Mouse (Mus musculus): Measurements from ENCODE around the gene Gm29666. TPM values are rescaled to one million over a fixed set of nuclear protein-coding genes. Genes with fewer than 3 reads are reported as not detected.
"Not testable (repeated sequence)": the region's sequence is repeated elsewhere in the genome, so short reads cannot be mapped to it uniquely, and the experiment has no call there.

Gene Gm29666
- polyA plus RNA-seq, 1 experiment from 2014 or later = 0.87 TPM

DNA sequence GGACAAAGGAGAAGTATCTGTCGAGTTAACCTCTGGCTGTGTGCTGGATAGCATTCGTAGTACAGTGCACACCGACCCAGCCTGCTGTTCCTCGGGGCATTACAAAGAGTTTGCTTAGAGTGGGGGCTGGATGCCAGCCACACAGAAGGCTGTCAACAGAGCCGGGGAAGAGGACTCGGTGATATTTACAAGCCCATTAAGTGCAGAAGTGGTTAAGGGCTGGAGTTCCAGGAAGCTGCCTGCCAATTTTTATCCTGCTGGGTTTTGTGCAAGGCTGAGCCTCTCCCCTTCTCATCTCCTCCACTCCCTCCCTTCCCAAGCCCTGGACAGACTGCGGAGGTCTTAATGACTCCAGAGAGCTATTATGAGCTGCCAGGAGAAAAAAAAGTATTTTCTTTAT, 21.8 kb downstream of the Gm29666 start:
- no peak overlapping the region; the same call in 1 of the 2 replicates for H3K9ac ChIP-seq
- peak; percentile 89 for ATAC-seq (ENCODE audit: low read depth)
- no peaks in the 10 kb centered on the region for H3K36me3 ChIP-seq
- peak overlapping the region; percentile 78 for H3K27ac ChIP-seq (replicated peaks)
- H3K4me2 ChIP-seq = peak overlapping the region; percentile 25
- no peaks in the 10 kb centered on the region for H3K27me3 ChIP-seq
- WGBS = 22% methylated on average over 7 of the region's 7 CpGs
- H3K4me1 ChIP-seq (replicated peaks) = peaks cover 23% of the 10 kb centered on the region
- H3K9me3 ChIP-seq = peaks cover 3% of the 10 kb centered on the region; the same call in 1 of the 2 replicates
- no peak overlapping the region for H3K4me3 ChIP-seq

DNA sequence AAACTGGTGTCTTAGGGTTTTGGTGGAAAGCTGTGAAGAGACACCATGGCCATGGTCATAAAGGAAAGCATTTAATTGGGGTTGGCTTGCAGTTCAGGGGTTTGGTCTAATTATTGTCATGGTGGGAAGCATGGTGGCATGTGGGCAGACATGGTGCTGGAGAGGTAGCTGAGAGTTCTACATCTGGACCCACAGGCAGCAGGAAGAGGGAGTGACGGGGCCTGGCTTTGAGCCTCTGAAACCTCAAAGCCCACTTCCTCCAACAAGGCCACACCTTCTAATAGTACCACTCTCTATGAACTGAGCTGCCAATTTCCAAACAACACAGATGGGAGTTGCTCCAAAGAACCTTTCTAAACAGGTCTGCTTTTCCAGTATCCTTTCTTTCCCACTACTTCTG, 23.2 kb downstream of the Gm29666 start:
- no peak for ATAC-seq (ENCODE audit: low read depth)
- Histone ChIP-seq H3K27me3 (no peaks in the 10 kb centered on the region), H3K4me2 (no peak overlapping the region), H3K4me1 (replicated peaks) (peaks cover 23% of the 10 kb centered on the region), H3K36me3 (no peaks in the 10 kb centered on the region), H3K9ac (no peak overlapping the region), H3K4me3 (no peak overlapping the region), H3K27ac (replicated peaks) (no peak overlapping the region), H3K9me3 (peaks cover 3% of the 10 kb centered on the region; the same call in 1 of the 2 replicates)
- WGBS = 67% methylated on average over 1 of the region's 1 CpGs

DNA sequence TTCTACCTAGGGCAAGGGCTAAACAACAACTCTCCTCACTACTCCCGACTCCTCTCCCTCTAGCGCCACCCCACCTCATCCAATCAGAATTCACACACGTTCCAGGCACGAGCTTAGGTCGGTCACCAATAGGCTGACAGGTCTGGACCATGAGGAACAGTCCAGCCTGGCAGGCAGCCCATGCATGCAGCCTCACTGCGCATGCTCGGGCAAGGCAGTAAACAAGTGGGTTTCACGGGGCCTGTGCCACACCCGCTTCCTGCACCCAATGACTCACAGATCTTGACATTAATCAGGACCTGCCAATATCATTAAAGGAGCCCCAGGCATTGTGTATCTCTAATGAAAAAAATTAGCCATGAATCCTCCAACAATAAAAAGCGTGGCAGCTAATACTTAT, 23.6 kb downstream of the Gm29666 start:
- not testable (repeated sequence) for H3K27ac ChIP-seq (replicated peaks); H3K36me3 ChIP-seq; H3K27me3 ChIP-seq; H3K4me3 ChIP-seq; H3K9ac ChIP-seq; H3K4me2 ChIP-seq; ATAC-seq (ENCODE audit: low read depth); H3K9me3 ChIP-seq
- H3K4me1 ChIP-seq (replicated peaks) = peaks cover 23% of the 10 kb centered on the region
- whole genome bisulfite sequencing = 73% methylated on average over 10 of the region's 10 CpGs

DNA sequence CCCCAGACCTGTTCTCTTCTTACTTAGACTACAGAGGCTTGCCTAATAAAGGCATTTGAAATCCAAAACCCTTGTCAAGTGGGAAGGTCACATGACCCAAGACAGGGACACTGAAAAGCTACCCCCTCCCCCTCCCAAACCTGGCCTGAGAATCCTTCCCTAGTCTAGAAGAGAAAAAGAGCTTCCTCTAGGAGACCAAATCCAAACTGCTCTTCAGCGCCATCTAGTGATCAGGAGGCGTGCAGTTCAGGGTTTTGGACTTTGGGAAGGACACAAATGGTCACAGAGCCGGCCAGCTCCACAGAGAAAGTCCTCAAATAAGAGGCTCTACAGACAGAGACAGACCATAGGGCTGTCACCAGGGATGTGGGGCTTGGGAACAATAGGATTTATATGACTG, 28.2 kb downstream of the Gm29666 start:
- Histone ChIP-seq H3K4me3 (no peak overlapping the region), H3K9ac (no peak overlapping the region), H3K27ac (replicated peaks) (no peak overlapping the region), H3K27me3 (no peaks in the 10 kb centered on the region), H3K9me3 (peaks cover 3% of the 10 kb centered on the region; the same call in 1 of the 2 replicates), H3K4me2 (no peak overlapping the region), H3K4me1 (replicated peaks) (peaks cover 7% of the 10 kb centered on the region; the same call in 1 of the 2 replicates), H3K36me3 (no peaks in the 10 kb centered on the region)
- ATAC-seq (ENCODE audit: low read depth) = peak; percentile 72
- WGBS = 1% methylated on average over 3 of the region's 3 CpGs

DNA sequence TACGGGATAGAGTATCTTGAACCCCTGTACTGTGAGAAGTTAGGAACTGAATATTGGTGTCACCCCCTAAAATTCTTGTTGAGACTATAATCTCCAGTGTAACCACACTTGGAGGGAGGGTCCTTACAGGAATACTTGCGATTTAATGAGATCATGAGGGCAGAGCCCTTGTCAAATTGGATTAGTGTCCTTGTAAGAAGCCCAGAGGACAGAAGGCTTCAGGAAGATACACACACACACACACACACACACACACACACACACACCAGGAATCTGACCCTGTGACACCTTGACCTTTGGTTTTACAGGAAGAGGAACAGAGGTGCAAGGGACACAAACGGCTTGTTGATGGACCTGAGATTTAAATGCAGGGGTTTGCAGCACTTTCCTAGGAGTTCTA, 28.6 kb downstream of the Gm29666 start:
- Histone ChIP-seq H3K27me3 (no peaks in the 10 kb centered on the region), H3K4me1 (replicated peaks) (peaks cover 7% of the 10 kb centered on the region; the same call in 1 of the 2 replicates), H3K9me3 (peaks cover 3% of the 10 kb centered on the region; the same call in 1 of the 2 replicates), H3K27ac (replicated peaks) (no peak overlapping the region), H3K9ac (no peak overlapping the region), H3K36me3 (no peaks in the 10 kb centered on the region), H3K4me2 (no peak overlapping the region), H3K4me3 (no peak overlapping the region)
- 66% methylated on average over 3 of the region's 3 CpGs for WGBS
- ATAC-seq (ENCODE audit: low read depth) = 0 out of 2 replicates have a peak, but pooled peaks have one; percentile 21

DNA sequence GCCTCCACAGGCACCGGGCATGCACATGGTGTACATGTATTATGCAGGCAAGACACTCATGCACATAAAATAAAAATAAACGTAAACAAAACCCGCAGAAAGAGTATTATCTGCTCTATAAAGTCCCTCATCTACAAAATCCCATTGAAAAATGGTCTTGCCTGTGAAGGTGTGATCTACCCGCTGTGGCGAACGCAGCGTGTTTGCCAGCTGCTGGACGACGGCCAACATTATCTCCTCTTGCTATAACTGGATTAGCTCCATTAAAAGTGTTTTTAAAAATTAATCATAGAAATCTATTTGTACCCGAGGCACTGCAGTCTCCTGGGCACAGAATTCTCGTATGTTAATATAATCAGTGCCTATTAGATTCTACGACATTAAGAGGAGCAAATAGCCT, 31.8 kb downstream of the Gm29666 start:
- no peaks in the 10 kb centered on the region for H3K36me3 ChIP-seq
- H3K27ac ChIP-seq (replicated peaks) = peak overlapping the region; percentile 57; the same call in 1 of the 2 replicates
- no peak for ATAC-seq (ENCODE audit: low read depth)
- WGBS = 55% methylated on average over 12 of the region's 12 CpGs
- H3K27me3 ChIP-seq = no peaks in the 10 kb centered on the region
- H3K9me3 ChIP-seq = no peaks in the 10 kb centered on the region
- H3K4me1 ChIP-seq (replicated peaks) = peaks cover 7% of the 10 kb centered on the region; the same call in 1 of the 2 replicates
- H3K4me3 ChIP-seq = no peak overlapping the region
- no peak overlapping the region for H3K4me2 ChIP-seq
- H3K9ac ChIP-seq = no peak overlapping the region

GRCm38 (mm10) chr15:84877029-84877815, 42.6 kb downstream of the Gm29666 start:
- Histone ChIP-seq H3K27me3 (no peaks in the 10 kb centered on the region), H3K9me3 (no peaks in the 10 kb centered on the region), H3K9ac (no peak overlapping the region), H3K36me3 (no peaks in the 10 kb centered on the region), H3K4me2 (no peak overlapping the region), H3K27ac (replicated peaks) (no peak overlapping the region), H3K4me1 (replicated peaks) (no peaks in the 10 kb centered on the region), H3K4me3 (no peak overlapping the region)
- no peak for ATAC-seq (ENCODE audit: low read depth)
- 86% methylated on average over 12 of the region's 12 CpGs for WGBS

- no peak for ATAC-seq (ENCODE audit: low read depth)
- Histone ChIP-seq H3K9me3 (no peaks in the 10 kb centered on the region), H3K4me1 (replicated peaks) (no peaks in the 10 kb centered on the region), H3K4me2 (no peak overlapping the region), H3K27ac (replicated peaks) (no peak overlapping the region), H3K27me3 (no peaks in the 10 kb centered on the region), H3K4me3 (no peak overlapping the region), H3K9ac (no peak overlapping the region), H3K36me3 (no peaks in the 10 kb centered on the region)
- 85% methylated on average over 3 of the region's 4 CpGs for WGBS
These were observed 46.0 kb downstream of the Gm29666 start for GRCm38 (mm10) chr15:84873867-84874266.

DNA sequence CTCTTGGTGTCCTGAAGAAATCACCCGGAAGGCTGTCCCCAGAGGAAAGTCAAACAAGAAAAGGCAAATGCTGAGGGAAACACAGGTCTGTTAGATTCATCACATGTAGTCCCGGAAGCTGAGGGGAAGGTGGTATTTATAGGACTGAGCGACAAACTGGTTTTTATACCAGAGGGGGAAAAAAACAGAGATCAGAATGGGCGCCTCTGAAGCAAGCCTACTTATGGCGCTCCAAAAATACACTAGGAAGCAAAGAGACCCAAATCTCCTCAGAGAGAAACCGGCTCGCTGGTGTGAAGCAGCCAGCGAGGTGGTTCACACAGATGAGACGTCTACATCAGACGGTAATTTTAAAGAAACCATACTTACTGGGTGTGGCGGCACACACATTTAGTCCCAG, 46.8 kb downstream of the Gm29666 start:
- 85% methylated on average over 11 of the region's 11 CpGs for WGBS
- H3K27me3 ChIP-seq = no peaks in the 10 kb centered on the region
- no peak for ATAC-seq (ENCODE audit: low read depth)
- H3K4me2 ChIP-seq = no peak overlapping the region
- H3K4me1 ChIP-seq (replicated peaks) = no peaks in the 10 kb centered on the region
- no peak overlapping the region for H3K4me3 ChIP-seq
- H3K27ac ChIP-seq (replicated peaks) = no peak overlapping the region
- no peak overlapping the region for H3K9ac ChIP-seq
- no peaks in the 10 kb centered on the region for H3K9me3 ChIP-seq
- no peaks in the 10 kb centered on the region for H3K36me3 ChIP-seq

DNA sequence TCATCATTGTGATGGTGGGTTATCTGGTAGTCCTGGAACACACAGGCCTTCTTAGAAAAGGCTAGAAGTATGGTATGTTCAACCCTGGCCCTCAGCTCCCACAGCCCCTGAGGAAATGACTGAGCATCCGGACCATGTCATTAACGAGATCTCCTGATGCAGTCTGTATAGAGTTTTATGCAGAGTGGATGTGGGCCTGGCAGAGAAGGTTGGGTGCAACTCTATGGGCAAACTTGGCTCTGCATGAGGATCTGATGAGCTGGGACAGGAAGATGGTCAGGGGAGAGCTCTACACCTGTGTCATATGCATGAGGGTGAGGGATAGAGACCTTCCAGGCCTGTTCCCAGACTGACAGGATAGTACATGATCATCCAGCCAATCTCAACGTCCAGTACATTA, 48.0 kb downstream of the Gm29666 start:
- no peaks in the 10 kb centered on the region for H3K4me1 ChIP-seq (replicated peaks)
- ATAC-seq (ENCODE audit: low read depth) = no peak
- 87% methylated on average over 3 of the region's 3 CpGs for WGBS
- H3K4me3 ChIP-seq = no peak overlapping the region
- no peaks in the 10 kb centered on the region for H3K9me3 ChIP-seq
- H3K27me3 ChIP-seq = no peaks in the 10 kb centered on the region
- no peak overlapping the region for H3K4me2 ChIP-seq
- H3K9ac ChIP-seq = no peak overlapping the region
- H3K36me3 ChIP-seq = no peaks in the 10 kb centered on the region
- H3K27ac ChIP-seq (replicated peaks) = no peak overlapping the region

GRCm38 (mm10) chr15:84861911-84862310, 57.9 kb downstream of the Gm29666 start:
- no peak overlapping the region for H3K4me3 ChIP-seq
- no peak overlapping the region for H3K4me2 ChIP-seq
- no peak overlapping the region for H3K27ac ChIP-seq (replicated peaks)
- peaks cover 14% of the 10 kb centered on the region for H3K4me1 ChIP-seq (replicated peaks)
- no peak for ATAC-seq (ENCODE audit: low read depth)
- no peaks in the 10 kb centered on the region for H3K27me3 ChIP-seq
- 87% methylated on average over 8 of the region's 8 CpGs for WGBS
- no peaks in the 10 kb centered on the region for H3K9me3 ChIP-seq
- H3K9ac ChIP-seq = no peak overlapping the region
- no peaks in the 10 kb centered on the region for H3K36me3 ChIP-seq

All from neural tube, embryonic 13.5 days (tissue).